Mouse (Mus musculus) right cerebral cortex, adult 18-20 months (tissue): Measurements from ENCODE around the gene Gm37240.
"Not testable (repeated sequence)": the region's sequence is repeated elsewhere in the genome, so short reads cannot be mapped to it uniquely, and the experiment has no call there.

ENCODE experiments used
- DNase-seq: peaks from one replicate; pipeline ENCODE4 v3.0.0; 2022; ENCODE audit warnings: mixed read lengths

Gm37240 gene

DNA sequence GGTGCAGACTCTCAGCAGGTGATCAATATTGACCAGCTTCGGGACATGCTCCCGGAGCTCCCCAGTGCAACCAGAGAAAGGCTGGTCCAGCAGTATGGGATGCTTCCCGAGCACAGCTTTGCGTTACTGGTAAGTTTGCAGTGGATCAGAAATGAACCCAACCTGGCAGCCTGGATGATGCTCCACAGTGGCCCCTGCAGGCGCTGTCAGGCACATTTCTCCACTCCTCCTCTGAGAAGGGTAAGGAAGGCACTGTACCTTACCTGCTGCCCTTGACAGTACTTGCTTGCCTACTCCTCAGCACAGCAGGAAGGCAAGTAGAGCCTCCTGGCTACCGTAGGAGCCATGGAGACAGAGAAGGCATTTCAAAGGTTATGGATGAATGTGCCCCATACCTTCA lies 268.4 kb downstream of the Gm37240 start:
- DNase-seq, result peak; percentile 20

DNA sequence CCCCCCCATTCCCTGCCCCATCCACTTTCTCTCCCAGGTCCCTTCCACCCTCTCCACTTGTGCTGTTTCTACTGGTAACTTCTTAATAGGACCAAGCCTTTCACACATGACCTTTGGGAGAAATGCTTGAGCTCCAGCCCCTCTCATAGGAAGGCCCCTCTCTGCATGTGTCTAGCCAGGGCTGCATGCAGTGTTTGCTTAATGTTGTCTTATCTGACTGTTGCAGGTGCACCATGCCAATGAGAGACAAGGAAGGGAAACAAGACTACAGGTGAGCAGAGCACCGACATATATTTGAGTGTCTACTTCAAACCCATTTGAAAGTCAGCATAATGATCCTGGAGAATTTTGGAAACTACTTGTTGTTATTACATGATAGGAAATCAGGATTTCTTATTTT lies 270.9 kb downstream of the Gm37240 start:
- no peak for DNase-seq

DNA sequence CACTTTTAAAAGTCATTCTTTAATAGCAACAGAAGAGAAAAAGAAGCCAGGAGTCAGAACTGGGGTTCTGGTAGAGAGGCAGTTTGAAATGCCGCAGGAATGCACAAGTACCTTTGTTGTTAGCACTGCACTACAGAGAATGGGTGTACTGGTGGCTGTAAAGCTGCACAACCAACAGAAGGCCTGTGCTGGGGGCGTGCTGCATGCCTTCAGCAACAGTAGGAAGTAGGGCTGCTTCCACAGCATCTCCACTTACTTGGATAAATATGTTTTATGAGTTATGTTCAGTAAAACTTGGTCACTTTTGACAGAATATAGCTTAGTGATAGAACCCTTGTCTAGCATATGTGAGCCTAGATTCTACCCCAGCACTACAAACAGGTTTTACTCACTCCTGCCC lies 279.6 kb downstream of the Gm37240 start:
- DNase-seq, result peak; percentile 20

DNA sequence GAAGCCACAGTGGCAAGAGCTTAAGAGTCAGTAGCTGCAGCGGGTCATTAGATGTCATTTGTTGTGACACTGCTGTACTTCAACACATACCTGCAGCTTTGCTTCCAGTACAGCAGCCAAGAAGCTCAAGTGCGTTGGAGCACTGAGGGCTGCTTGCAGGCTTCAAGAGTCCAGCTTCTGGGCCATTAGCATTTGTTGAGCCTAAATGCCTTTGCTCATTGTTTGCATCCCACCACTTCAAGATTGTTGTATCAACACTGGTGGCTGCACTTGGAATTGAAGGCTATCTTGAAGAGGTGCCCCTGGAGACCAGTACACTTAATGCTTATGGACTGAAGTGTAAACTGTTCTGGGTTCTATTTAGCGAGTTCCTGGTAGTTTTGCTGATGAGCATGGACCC lies 280.4 kb downstream of the Gm37240 start:
- DNase-seq, result no peak

DNA sequence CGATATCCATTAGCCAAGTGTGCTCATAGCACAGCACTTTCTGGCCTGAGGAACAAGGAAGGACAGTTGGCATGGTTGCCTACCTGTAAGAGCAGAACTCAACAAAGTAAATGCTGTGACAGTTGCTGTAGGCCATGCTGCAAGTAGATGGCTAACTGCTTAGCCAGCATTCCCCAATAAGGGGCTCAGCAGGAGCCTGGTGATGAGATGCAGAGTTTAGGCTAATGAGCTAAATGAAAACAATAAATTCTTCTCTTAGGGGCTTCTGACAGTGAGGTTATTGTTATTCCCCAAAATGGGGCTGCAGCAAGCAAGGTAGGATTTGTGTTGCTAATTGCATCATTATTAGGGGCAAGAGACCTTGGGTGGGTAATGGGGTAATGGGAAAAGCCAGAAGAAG lies 283.5 kb downstream of the Gm37240 start:
- no peak for DNase-seq

DNA sequence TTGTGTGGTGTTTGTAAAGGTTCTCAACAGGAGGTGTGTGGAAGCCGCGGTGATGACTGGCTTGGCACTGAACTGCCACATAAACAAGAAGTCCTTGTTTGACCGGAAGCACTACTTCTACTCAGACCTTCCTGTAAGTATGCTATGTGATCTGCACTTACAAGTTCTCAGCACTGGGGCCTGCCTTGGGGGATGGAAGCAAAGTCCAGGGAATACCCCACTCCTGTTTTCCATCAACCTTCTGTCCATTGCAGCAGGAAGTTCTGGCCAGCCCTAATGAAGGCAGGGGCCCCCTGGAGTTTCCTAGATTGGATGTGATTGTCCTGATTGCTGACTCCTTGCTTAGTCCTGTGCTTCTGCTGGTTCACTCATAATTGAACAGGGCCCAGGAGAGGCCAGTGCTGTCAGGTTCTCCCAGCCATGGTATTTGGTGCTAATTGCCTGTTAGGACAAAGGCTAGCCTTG lies 285.4 kb downstream of the Gm37240 start:
- no peak for DNase-seq

DNA sequence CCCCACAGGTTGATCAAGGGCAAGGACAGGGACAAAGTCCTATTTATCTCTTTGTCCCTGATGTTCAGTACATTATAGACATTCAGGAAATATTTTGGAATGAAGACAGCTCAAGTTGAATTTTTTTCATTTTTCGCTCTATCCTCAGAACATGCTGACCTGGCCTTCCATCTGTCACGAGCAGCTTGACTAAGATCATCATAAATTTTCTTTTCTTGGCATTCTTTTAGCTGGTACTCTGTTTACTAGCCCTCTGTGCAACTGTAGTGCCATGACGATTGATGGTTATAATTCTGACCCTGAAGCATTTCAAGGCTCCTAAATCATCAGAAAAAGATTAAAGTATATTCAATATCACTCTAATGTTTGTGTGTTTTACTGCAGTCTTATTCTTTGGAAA lies 287.8 kb downstream of the Gm37240 start:
- DNase-seq, result no peak

DNA sequence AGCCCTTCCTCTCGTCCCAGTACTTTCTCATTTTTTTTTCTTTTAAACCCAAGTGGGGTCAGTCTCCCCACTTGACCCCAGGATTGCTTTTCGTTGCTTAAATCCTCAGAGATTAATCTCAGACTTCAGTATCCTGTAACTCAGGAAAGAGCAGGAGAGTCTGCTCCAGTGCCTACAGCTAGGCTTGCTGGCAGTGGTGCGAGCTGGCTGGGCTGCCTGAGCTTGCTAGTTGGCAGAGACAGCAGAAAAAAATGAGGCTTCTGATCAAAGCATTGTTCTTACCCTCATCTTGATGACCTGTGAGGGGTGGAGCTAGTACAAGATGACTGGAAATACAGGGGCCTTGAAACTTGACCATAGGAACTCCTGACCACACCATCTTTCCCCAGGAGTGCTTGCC lies 292.9 kb downstream of the Gm37240 start:
- no peak for DNase-seq

DNA sequence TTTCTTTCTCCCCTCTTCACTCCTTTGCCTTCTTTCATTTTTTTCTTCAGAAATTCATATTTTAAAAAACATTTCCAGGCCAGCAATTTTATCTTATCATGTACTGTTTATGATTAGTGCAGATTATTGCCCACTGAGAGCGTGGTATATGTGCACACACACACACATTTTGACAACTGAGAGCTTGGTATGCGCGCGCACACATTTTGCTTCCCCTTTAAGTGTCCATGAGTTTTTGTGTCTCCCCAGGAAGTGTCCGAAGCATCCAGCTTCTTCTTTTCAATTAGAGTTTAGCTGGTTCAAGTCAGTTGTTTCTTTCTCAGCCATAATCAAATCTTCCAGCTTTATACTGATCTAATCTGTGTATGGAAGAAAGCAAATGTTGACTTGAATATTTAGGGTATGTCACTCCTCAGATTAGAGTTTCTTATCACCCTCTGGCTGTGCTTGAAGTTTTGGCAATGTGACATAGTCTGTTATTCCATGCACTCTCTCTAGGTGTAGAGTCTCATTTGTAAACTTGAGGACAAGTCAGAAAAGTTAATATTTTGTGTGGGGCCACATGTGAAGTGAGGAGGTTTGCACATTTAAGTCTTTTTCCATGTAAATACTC lies 294.6 kb downstream of the Gm37240 start:
- DNase-seq, result no peak

DNA sequence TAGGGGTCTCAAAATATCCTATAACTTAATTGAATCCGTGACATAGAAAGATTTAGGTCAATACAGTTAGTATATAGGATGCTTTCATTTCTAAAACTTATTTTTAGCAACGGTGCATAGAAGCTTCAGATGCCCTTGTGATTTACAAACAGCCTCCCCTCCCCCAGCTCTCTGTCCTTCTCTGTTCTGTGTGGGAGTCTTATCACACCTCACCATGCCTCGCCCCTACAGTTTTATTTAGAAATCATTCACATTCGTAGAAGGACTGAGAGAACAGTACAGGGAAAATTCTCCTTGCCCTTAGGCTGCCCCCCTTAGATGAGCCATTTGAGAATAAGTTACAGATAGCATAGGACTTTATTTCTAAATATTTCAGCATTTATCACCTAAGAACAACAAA lies 295.3 kb downstream of the Gm37240 start:
- DNase-seq, result peak; percentile 21

DNA sequence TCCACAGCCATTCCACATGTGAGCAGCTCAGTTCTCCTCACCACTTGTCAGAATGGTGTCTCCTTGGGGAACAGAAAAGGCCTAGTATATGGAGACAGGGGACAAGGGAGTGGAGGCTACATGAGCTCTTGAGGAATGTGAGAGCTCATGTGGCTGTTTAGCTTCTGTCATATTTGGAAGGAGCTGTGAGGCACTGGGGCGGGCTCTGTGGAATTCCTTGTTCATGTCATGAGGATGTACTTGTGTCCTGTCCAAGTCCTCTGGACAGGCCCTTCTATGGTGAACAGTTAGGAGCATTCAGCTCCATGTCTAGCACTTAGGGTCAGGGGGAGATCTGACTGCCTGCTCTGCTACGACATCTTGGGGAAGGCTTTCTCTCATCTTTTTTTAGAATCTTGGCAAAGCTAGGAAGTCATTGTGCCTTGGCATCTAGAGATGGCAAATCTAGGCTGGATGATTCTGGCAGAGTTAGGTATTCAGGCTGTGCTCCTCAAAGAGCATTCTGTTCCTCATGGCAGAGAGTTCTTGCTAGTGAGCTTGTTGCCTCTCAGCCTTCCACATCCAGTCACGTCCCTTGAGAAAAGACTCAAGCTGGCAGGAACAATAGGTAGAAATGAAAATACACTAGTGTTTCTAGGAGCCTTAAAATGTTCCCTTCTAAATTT lies 297.1 kb downstream of the Gm37240 start:
- DNase-seq, result peak; percentile 38

DNA sequence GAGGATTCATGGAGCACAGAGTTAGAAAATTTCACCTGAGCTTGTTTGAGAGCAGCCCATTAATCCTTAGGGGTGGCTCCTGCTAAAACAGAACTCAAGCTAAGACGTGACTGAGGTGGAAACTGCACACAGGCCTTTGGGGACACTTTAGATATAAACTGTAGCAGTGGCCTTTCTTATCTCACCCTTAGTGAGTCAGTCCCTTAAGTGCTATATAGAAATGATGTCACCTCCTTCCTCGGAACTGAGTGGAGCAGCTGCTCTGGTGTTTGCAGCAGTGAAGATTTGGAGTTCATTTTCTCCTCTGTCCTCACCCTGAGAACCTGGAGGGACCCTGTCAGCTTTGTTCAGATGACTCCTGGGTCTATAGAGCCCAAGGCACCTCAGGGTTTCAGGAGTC lies 298.6 kb downstream of the Gm37240 start:
- no peak for DNase-seq

DNA sequence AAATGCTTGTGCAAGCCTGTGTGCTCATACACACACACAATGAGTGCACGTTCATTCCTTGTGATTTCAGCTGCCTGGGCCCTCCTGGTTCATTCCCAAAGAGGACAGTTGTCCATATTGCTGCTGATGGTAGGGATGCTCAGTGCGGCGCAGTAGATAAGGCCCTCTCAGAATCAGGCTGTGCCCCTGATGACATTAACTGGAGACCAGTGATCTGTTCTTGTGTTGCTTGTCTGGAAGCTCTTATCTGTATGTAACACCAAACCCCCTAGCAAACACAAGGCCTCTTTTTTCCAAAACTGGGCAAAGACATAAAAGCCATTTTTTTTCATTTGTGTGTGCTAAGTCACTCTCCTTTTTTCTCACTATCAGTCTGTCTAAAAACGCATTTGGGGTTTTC lies 302.4 kb downstream of the Gm37240 start:
- DNase-seq, result no peak

DNA sequence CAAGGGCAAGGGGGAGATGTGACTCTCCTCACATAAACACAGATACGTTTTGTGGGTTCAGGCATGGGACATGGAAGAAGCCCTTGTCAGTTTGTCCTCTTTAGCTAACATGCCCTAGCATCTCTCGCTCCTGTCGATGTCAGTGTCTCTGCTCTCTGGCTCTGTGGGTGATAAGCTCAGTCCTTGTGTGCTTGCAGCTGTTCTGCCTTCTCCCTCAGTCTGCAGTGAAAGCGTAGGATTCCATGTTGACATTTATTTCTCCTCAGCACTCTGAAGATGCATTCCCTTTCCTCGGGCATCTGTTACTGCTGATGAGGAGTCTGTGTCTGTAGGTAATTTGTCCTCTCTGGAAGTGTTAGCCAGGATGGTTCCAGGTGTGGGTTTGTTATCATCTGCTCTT lies 304.1 kb downstream of the Gm37240 start:
- no peak for DNase-seq

DNA sequence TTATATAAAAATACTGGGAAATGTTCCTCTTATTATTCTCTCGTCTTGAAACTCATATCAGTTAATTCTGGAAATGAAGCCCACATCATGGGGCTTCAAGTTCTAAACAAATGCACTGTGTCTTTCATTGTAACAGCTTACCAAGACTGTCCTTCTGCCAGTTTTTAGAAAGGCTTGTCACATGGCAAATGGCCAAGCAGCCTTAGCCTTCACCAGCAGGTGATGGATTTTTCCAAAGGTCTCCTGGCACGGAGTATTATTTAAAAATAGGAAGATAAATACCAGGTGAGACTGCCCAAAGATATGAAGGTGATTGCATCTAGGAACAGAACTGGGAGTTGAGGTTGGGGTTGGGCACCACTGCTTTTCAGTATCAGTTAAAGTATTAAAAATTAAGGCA lies 304.6 kb downstream of the Gm37240 start:
- DNase-seq, result no peak

DNA sequence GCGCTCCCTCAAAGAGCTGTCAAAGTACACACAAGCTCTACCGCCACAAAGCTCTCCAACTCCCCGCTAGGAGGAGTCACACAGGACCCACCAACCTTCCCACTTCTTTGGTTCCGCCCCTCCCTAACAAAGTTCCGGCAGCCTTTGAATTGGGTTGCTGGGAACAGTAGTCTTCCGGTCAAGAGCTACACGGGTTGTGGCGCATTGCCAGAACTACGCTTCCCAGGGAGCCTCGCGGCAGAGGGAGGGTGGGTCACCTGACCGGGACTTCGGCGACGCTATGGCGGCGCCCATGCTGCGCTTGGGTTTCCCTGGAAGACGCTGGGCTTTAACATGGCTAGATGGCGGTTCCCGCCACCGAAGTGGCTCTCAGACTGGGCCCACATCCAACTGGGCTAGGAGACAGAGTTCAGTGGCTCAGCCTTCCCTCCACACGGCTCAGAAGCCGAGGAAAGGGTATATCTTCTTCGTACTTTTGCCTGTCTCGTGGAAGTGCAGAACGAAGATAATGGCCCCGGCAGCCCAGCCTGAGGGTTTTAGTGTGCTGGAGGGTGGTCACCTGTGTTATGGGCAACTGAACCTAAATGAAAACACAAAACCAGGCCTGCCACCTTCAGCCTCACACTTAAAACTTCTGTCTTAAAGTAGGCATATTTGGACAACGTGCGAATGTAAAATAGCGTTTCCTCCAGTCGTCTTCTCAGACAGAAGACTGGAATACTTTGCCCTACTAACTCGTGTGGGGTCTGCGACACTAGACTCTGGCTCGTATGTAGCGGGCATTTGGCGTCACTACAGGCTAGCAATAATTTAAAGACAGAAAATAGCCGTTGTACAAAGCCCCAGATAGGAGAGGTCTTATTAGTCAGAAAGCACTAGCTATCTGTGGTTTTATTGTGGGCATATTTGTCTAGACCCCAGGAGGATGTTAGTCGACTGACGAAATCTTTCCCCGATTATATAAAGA lies 313.2 kb downstream of the Gm37240 start, which contains the start of gene Gatb:
Gene Gatb, plus strand, starts transcription at position 256 of the 967 bp plus-strand sequence.
- DNase-seq, result peak; percentile 99

DNA sequence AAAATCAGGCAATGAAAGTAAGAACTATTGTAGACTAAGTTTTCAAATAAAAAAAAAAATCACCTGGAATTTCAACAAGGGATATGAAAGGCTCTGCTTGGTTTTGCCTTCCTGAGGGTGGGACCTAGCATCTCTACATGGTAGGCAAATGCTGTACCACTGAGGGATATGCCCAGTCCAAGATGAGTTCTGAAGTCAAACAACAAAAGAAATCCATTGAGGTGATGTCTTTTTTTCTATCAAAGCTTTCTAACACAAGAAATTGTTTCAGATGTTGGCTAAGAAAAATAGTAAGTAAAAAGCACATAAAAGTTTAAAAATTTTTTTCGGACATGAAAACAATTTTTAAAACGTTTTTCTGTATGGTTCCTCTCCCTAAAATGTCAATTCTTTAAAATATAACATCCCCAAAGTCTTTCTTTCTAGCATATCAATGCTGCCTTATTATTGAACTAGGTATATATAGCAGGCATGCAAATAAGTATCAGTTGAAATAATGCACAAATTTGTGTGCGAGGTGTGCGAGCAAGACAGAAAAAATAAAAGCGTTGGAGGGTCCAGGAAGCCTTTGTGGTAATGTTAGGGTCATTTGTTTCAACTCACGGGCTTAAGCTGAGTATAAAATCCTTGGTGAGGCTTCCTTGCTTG lies 314.0 kb downstream of the Gm37240 start:
- DNase-seq, result no peak

DNA sequence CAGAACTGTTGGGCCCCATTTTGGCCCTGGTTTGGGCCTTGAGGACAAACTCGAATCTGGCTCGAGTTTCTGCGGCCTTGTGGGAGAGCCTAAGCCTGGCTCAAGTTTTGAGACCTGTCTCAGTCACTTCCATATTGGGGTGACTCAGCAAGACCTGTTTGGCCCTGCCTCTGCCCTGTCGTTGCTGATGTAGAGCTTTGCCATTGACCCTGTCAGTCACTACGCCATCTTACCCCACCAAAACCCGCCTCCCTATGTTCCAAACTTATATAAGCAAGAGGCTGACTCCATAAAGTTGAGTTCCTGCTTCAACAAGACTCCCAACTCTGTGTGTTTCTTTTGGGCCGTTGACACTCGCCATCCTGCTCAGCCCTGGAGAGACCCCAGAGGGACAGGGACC lies 314.8 kb downstream of the Gm37240 start:
- not testable (repeated sequence) for DNase-seq

DNA sequence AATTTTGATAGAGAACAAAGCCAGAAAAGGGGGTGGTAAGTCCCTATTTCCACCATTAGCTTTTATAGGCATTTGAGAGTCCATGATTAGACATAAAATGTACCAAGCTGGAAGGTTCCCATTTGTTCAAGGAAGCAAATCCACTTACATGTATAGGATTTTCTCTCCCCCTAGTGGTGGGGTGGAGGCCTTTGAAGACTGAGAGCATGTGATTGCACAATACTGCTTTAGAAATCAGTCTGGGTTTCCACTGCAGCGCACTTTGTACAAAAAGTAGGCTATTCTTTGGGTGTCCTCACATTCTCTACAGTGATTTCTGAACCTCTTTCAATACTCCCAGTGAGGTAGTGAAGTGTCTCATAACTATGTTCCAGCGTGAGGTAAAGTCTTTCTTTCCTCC lies 316.0 kb downstream of the Gm37240 start:
- DNase-seq, result peak; percentile 83

DNA sequence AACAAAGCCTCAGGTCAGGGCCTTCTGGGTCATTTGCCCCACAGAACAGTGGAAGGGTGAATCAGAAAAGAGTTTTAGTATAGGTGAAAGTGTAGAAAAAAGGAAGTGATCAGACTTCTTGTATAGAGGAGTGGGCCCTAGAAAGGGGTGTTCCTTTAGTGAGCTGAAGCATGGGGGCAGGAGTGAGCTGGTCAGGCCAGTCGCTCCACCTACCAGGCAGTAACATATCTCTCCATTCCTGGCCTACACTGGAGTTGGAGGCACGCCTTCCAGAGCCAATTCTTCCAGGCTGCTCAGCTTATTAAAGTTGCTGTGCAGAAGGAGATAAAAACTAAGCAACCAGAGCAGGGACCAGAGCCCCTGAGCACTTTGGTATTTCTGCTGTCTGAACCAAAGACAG lies 322.7 kb downstream of the Gm37240 start:
- DNase-seq, result no peak

DNA sequence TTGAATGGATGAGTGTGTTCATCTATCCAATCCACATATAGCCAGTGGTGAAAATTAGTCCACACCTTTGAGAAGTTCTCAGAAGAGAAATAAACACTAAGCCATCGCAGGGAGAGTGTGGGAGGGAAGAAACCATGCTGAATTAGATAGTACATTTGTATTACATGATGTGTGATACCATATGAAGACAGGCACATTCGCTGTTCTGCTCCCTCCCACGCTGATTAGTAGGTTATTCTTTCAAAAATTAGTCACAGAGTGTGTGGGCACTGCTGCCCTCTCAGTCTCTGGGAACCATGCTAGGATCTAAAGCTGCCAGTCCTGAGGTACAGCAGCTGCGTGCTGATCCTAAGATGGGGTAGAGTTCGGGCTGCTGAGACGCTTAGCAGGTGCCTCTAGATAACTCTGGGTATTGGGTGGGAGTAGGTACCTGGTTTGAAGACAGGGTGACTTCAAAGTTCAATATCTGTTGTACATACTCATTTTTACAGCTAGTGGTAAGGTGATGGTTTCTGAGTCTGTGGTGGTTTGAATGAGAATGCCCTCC lies 333.5 kb downstream of the Gm37240 start:
- peak; percentile 62 for DNase-seq

DNA sequence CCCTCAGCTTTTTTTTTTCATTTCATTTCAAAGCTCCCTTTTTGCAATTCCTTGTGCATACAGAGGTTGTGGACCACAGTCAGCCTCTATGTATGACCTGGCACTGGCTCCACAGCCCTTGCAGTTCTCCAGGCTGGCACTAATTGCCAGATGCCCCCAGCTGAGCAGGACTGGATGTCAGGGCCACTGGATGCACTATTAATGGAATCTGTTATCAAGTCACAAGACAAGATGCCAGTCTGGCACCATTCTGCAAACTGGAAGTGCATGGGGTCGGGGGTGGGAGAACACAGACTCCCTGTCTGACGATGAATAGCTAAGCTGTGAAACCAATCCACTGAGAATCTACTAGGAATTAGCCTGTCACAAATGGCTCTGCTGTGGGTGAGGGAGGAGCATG lies 336.0 kb downstream of the Gm37240 start:
- DNase-seq, result no peak

DNA sequence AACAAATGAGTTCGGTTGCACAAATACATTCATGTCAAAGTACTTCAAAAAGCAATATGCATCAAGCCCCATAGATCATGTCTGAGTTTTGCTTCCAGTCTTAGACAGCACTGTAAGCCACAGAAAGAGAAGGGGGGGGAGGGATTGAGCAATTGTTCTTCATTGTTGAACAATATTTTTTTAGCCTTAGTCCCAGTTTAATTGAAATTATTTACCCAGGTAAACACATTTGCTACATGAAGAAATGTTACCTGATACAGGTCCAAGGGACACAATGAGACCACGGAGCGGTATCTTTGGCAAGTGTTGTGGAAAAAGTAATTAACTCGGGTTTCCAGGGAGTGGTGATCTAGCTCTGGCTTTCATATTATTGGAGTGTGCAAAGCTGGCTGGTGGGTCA lies 337.0 kb downstream of the Gm37240 start:
- DNase-seq, result no peak
